Mouse (Mus musculus): ENCODE measurements around the gene Dst. TPM values are rescaled to one million over a fixed set of nuclear protein-coding genes. Genes with fewer than 3 reads are reported as not detected.
A peak's percentile ranks its signal among the peaks of the same experiment; 100 is the strongest.
"Not testable (repeated sequence)": the region's sequence is repeated elsewhere in the genome, so short reads cannot be mapped to it uniquely, and the experiment has no call there.

Dst gene
- total RNA-seq, 4 experiments from 2014 or later = 366 to 489 (median 444) TPM

- DNase-seq (ENCODE audit: low spot score) = no peak
These were observed 379.7 kb downstream of the Dst start for GRCm38 (mm10) chr1:34287731-34288130.

- no peak for DNase-seq (ENCODE audit: low spot score)
These were observed 380.2 kb downstream of the Dst start for GRCm38 (mm10) chr1:34288181-34288580.

- DNase-seq (ENCODE audit: low spot score) = no peak
These were observed 380.9 kb downstream of the Dst start for GRCm38 (mm10) chr1:34288721-34289471.

- DNase-seq (ENCODE audit: low spot score) = no peak
These were observed 381.4 kb downstream of the Dst start for GRCm38 (mm10) chr1:34289472-34289748.

- DNase-seq (ENCODE audit: low spot score) = peak; percentile 68
These were observed 382.3 kb downstream of the Dst start for GRCm38 (mm10) chr1:34290321-34290720.

DNA sequence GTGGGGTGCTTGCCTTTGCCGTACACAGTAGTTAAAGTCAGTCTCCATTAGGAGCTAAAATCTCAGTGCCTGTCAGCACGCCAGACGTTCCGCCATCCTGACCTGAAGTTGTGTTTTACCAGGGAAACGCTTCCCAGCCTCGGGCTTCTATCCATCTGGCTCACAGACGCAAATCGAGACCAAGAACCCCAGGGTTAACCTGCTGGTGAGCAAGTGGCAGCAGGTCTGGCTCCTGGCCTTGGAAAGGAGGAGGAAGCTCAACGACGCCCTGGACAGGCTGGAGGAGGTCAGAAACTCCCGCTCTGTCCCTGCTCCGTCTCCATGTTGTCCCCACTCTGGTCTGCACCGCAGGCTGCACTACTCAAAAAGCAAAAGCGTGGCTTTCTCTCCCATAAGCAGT is 385.2 kb downstream of the Dst start:
- no peak for DNase-seq (ENCODE audit: low spot score)

DNA sequence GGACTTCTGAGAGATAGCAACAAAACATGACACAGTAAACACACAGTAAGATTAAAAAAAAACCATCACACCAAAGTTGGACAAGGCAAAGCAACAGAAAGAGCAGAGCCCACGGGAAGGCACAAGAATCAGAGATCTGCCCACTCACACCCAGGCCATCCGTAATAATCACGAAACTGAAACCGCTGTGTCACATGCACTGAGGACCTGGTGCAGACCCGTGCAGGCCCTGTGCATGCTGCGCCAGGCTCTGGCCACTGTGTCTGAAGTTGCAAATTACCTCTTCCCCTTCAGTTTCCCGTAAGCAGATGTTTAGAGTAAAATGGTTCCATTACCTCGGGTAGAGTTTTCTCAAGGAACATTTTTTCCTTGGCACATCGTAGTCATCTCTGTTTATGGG is 389.6 kb downstream of the Dst start:
- DNase-seq (ENCODE audit: low spot score) = no peak

GRCm38 (mm10) chr1:34298631-34299184 is 390.7 kb downstream of the Dst start:
- no peak for DNase-seq (ENCODE audit: low spot score)

DNA sequence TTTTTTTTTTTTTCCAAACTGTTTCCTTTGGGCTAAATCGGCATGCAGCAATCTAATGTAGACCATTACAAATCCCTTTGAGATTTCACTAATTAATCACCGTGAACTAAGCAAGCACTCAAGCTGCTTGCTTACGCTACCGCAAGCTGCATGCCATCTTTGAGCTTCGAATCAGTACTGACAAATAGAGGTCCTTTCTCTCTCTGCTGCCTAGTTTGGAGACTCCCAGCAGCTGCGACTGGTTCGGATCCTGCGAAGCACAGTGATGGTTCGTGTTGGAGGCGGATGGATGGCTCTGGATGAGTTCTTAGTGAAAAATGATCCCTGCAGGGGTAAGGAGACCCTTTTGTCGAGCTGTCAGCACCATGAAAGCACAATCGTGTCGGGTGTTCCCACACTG is 391.5 kb downstream of the Dst start:
- DNase-seq (ENCODE audit: low spot score) = no peak

DNA sequence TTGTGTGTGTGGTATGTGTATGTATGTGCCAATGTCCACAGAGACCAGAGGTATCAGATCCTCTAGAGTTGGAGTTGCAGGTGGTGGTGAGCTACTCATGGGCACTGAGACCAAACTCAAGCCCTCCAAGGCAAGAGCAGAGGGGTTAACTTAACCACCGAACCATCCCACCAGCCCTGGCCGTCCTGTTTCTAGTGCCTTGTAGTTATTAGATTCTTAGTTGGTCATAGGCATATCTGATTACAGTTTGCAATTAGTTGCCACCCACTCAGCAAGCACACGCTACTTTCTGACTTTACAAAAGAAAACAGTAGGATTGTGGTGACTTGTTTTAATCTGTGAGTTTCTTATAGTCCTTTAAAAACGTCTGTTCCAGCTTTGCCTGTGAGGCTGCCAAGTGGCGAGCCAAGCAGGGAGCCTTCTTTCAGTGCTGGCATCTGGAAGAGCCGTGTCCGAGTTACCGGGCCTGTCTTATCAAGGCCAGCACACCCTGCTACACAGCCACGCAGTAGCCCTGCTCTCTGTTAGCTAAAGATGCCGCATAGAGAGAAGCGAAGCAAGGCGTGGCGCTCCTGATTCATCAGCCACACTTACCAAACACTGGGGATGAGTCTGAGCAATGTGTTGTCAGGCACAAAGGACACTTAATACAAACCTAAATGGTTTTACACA is 392.4 kb downstream of the Dst start:
- no peak for DNase-seq (ENCODE audit: low spot score)

DNA sequence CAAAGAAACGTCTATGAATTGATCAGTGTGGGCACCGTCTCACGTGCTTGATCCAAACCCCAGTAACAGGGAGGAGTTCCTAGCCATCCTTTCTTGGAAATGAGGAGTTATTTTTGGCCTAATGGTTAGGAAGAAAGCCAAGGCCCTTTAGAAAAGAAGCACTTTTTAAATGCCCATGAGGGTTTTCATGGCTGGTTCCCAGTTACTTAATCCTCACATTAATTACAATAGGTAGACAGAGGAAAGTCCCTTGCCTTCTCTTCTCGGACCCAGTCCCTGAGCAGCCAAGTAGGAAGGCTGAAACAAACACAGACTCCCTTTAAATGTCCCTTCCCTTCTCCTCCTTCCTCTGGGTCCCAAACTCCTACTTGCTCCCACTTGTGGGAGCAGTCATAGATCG is 396.2 kb downstream of the Dst start:
- DNase-seq (ENCODE audit: low spot score) = no peak

DNA sequence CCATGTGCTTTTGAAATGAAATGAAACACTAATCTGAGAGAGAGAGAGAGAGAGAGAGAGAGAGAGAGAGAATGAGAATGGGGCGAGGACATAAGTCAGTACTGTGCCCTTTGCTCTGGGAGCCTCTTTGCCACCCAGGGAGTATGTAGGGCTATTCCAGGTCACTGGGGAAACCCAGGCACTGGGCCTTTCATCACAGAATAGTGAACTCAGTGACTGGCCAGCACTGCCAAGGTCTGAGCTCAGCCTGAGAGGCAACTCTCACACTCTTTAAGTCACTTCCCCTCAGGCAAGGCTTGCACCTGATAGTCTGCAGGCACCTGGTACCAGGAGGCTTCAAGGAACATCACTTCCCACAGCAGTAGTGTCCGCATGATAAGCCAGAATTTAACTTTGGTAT is 398.7 kb downstream of the Dst start:
- no peak for DNase-seq (ENCODE audit: low spot score)

- no peak for DNase-seq (ENCODE audit: low spot score)
These were observed 399.2 kb downstream of the Dst start for GRCm38 (mm10) chr1:34307191-34307590.

- not testable (repeated sequence) for DNase-seq (ENCODE audit: low spot score)
These were observed 400.8 kb downstream of the Dst start for GRCm38 (mm10) chr1:34308841-34309240.

GRCm38 (mm10) chr1:34309396-34309795 is 401.4 kb downstream of the Dst start:
- DNase-seq (ENCODE audit: low spot score) = no peak

DNA sequence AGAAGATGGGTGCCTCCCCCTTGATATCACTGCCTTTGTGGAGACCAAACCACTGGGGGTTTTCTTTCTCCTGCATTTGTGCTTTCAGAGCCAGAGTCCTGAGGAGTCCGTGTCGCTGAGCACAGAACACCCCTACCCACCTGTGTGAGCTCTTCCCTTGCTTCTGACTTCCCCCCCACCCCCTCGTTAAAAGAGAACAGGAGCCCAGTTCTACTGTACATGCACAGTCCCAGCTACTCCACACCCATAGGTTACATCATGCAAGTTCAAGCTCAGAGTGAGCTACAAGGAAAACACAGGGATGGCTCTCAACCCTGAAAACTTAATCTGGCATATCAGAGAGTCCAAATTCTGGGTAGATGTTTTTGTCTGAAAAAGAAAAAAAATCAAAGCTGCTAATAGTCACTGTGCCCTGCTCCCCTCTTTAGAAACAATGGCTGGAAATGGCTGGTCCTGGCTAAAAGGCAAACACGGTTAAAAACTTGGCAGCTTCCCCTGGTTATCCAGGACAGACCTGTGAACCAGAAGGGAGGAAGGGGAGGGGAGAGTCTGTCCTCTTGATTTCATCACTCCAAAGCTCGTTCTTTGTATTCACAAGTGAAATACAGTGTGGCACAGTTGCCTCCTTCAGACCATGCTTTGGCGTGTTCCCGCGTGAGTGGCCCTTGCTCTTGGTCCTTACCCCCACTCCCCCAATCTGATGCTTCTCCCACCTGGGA is 402.7 kb downstream of the Dst start:
- DNase-seq (ENCODE audit: low spot score) = no peak

DNA sequence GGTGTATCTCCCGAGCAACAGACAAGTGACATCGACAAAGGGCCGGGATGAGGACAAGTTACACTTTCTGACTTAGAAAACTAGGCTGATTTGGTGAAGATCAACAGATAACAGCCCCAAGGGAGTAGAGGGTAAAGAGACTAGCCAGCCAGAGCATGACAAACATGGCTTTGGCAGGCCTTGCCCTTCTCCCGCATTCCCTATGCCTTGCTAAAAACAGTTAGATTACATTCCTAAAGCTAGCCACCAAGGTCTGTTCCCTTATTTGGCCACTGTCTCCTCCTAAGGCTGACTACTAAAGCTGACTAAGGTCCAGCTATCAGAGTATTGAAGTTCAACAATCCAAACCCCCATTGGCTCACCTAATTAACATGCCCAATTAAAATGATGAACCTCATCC is 404.8 kb downstream of the Dst start:
- DNase-seq (ENCODE audit: low spot score) = no peak

DNA sequence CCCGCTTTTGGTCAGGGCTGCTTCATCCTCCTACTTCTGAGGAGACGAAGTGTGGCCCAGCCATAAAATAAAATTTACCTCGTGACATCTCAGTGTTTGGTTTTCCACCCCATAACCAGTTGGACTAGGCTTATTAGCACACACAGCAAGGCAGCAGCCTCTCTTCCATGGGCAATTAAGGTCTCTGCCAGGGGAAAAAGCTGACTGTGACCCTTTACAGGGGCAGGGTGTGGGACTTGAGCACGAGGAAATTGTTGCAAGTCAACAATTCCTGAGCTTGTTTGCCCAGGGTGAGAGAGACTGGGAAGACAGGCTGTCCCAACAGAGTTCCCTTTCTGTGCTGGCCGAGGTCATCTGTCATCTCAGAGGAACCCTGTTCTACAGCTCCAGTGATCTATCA is 407.4 kb downstream of the Dst start:
- DNase-seq (ENCODE audit: low spot score) = no peak

GRCm38 (mm10) chr1:34324255-34324654 is 416.2 kb downstream of the Dst start:
- no peak for DNase-seq (ENCODE audit: low spot score)

GRCm38 (mm10) chr1:34328606-34329005 is 420.6 kb downstream of the Dst start:
- DNase-seq (ENCODE audit: low spot score) = no peak

DNA sequence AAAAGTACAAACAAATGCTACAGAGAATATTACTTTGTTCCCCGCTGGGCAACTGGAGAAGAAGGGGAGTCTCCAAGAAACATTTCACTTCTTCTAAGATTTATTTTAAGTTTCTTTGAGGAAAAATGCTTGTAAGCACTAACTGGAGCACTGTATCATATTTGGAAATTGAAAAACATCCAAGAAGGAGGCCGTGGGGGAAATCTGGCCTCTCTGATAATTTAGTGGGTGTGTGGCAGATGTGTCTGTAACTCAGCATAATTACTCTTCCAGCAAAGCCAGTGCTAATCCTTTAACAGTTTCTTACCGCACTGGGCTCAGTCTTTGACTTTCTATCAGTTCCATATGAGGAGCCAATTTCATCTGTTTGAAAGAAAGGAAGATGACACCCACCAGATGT is 423.7 kb downstream of the Dst start:
- no peak for DNase-seq (ENCODE audit: low spot score)

All from heart, adult 8-10 months (tissue).